Mouse (Mus musculus) cerebellum, postnatal 4 days (tissue): ENCODE results near the gene Ccpg1.

Experiments
- DNase-seq, 2 experiments: peaks; one replicate each; pipeline ENCODE4 v3.0.0; 2022; ENCODE audit warnings: low spot score in 2 of 2, mixed read lengths in 1 of 2

Gene Ccpg1

DNA sequence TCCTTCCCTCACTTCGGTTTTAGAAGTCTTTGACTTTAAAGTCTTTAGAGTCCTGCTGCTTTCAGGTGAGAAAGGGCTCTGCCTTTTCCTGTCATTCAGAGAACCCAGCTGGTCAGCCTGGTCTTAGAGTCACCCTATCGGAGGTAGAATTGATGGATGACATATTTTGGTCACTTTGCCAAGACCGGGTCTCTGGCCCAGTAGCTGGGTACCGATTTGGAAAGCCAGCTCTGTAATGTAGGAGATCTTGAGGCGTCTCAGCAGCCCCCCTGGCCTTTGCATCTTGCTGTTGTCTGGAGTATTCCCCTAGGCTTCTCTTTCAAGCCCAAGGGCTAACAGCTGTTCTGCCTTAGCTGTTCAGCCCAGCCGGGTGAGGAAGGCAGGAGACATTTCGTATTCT lies 60.0 kb downstream of the Ccpg1 start:
- no peak for DNase-seq

DNA sequence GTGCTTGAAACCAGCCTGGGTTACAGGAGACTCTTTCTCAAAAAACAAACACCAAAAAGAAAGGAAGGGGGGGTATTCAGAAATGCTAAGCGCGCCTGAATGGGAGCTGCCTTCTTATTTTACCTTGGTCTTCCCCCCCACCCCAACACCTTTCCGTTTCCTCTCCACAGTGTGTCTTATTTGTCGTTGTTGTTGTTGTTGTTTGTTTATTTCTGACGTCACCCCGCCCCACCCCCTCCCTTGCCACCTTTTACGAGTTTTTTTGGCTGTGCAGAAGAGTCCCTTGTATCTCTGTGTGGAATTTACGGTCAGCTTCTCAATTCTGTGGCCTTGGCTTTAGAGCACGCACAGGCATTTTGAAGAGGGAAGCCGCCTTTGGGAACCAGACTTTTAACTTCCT lies 60.5 kb downstream of the Ccpg1 start:
- no peak for DNase-seq

DNA sequence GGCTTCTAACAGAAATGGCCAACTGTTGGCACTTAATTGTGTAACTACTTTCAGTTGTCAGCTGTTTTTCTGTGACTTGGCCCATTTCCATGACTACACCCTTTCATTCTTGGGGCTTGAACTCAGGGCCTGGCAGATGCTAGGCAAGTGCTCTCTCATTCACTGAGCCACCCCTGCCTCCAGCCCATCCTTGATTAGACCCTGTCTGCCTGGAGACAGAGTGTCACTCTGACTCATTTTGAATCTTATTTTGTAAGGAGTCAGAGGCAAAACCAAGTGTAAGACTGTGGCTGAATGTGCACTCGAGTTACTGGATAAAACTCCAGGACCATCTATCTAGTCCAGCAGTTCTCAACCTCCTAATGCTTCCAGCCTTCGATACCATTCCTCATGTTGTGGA lies 62.7 kb downstream of the Ccpg1 start:
- DNase-seq: no peak

DNA sequence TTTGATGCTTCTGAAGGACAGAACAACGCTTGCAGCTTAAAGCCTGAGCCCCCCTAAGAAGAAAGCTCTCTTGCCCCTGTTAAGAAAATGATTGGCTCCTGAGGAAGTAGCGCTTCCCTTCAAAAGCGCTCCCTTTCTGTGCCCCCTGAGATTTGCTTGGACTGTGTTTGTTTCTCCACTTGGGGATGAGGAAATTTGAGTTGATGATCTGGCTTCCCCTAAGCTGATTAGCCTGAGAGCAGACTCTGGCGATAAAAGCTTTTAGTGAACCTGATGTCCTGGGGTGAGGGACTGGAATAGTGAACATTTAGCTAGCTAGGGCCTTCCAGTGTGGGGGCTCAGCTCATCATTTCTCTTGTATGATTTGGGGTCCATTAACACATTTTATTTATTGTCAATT lies 63.7 kb downstream of the Ccpg1 start:
- DNase-seq: no peak

DNA sequence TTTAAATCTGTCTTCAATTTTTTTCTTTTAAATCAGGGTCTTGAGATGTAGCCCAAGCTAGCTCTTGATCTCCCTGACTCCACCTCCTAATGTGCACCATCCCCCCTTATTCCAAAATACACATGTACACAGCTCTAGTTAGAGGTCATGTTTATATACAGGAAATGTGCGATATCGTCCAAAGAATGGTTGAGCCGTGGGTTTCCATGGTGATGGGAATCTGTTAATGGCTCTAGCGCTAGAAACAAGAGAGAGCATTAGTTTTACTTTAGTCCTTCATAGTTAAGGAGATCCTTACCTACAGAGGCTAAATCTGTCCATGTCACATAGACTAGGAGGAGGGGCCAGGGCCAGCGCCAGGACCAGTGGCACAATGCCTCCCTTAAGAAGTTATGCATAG lies 64.6 kb downstream of the Ccpg1 start:
- DNase-seq: no peak

DNA sequence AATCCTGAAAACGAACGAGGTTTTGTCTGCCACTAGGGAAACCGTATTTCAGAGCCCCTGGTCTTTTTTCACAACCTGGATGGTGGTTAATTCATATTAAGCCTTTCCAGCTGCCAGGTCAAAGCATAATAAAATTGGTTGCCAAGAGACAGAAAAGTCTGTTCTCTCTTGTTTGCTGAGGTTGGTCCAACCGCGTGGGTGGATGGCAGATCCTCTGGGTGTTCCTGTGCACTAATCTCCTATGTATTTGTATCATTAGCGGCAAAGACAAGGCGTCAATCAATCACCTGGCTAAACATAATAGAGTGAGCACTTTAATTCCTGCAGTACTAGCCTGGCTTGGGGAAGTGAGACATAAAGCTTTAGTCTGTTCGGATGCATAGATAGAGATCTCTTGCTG lies 65.4 kb downstream of the Ccpg1 start:
- DNase-seq: no peak

DNA sequence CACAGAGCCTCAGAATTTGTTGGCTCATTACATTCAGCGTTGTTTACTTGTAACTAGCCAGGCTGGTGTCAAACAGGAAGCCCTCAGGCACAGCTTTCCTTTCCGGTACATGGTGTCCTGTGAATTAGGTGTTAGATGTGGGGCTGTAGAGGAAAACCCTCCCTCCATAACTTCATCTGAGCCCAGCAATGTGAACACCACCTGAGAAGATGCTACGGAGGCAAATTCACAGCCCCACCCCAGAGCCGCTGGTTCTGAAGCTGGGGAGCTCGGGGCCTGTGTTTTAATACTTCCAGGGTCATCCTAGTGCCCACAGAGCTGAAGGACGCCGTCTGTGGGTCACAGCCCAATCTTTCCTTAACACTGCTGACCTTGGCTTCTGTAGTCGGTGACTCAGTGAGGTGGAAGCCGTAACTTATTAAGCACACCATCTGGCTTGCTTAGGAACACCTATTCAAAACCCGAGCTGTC lies 70.2 kb downstream of the Ccpg1 start:
- DNase-seq: no peak

DNA sequence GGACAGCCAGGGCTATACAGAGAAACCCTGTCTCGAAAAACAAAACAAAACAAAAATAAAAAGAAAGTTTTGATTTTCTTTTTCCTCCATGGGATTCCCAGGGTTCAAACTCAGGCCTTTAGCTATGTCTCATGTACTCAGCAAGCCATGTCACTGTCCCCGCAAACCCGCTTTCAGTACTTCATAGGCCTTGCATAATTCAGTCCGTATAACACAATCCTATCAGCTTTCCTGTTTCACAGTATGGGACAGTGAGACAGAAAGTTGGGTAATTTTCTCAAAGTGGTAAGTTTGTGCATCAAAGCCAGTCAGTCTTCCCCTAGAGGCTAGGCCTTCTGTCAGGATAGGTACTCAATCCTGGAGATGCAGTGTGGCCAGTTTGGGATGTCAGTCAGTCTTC lies 74.0 kb downstream of the Ccpg1 start:
- DNase-seq: no peak

DNA sequence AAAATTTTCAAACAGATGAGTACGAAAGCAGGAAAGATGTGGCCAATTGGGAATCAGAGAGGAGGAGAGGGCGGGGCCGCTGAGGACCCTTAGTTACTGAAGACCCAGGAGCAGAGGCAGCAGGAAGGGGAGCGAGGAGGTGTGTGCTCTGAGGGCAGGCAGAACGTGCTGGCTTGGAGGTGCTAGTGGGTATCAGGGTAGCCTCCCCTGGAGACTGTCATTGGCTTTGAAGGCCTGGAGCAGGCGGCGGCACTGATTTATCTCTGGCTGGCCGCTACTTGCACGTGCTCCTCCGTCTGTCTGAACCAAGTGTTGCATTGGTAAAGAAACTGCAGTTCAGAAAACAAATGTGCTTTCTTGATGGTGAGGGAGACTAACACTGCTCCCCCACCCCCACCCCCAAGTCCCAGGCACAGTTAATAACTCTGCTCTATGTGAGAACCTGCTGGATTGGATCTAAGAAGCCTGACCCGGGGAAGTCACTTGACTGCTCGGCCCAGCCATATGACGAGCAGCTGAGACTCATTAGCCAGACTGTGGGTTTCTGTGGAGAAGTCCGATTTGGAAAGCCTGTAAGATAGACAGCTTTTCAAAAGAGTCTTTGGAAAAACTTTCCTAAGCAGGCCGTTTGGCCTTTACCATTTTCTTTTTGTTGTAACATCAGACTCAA lies 78.5 kb downstream of the Ccpg1 start:
- DNase-seq: no peak
